Mouse (Mus musculus) monocyte, adult 5-6 weeks (primary cell): ENCODE data around the gene Odf3l2. TPM values are rescaled to one million over a fixed set of nuclear protein-coding genes. Genes with fewer than 3 reads are reported as not detected.

Experiments
- ATAC-seq: fragments of 153-309, 156-312 bp; replicated peaks from 2 replicates; pipeline ENCODE4 v1.8.0; 2017; ENCODE audit warnings: mild to moderate bottlenecking; ENCODE audit not compliant: low TSS enrichment, insufficient number of reproducible peaks, severe bottlenecking, poor library complexity, low FRiP score
- total RNA-seq: library from RNA; stranded (forward); fragments of 200-1000, 200-491, 200-594 nt; gene quantifications from 3 replicates; pipeline ENCODE4 v1.2.3, GENCODE M21; 2017

Odf3l2 gene
- total RNA-seq: not detected in 3 replicates

GRCm38 (mm10) chr10:79645711-79646110 is at the start of gene Odf3l2:
Gene Odf3l2, minus strand, starts transcription at chr10:79645738.
- no peak for ATAC-seq

- ATAC-seq: no peak
These were observed 48.8 kb upstream of the Odf3l2 start for GRCm38 (mm10) chr10:79694379-79694655.

GRCm38 (mm10) chr10:79693580-79694378 is 48.2 kb upstream of the Odf3l2 start:
- no peak for ATAC-seq

GRCm38 (mm10) chr10:79691986-79692548 is 46.5 kb upstream of the Odf3l2 start:
- no peak for ATAC-seq

GRCm38 (mm10) chr10:79689178-79689577 is 43.6 kb upstream of the Odf3l2 start:
- ATAC-seq: no peak

GRCm38 (mm10) chr10:79688720-79689119 is 43.2 kb upstream of the Odf3l2 start, which contains the start of gene Gzmm:
Gene Gzmm, plus strand, starts transcription at chr10:79689020.
- no peak for ATAC-seq

- ATAC-seq: no peak
These were observed 42.0 kb upstream of the Odf3l2 start for GRCm38 (mm10) chr10:79687513-79687912.

GRCm38 (mm10) chr10:79686691-79687090 is 41.2 kb upstream of the Odf3l2 start:
- no peak for ATAC-seq

GRCm38 (mm10) chr10:79686219-79686618 is 40.7 kb upstream of the Odf3l2 start:
- ATAC-seq: no peak

- no peak for ATAC-seq
These were observed 39.4 kb upstream of the Odf3l2 start for GRCm38 (mm10) chr10:79684770-79685600.

- no peak for ATAC-seq
These were observed 38.4 kb upstream of the Odf3l2 start for GRCm38 (mm10) chr10:79683726-79684640.

GRCm38 (mm10) chr10:79682916-79683582 is 37.5 kb upstream of the Odf3l2 start:
- no peak for ATAC-seq

- no peak for ATAC-seq
These were observed 37.0 kb upstream of the Odf3l2 start for GRCm38 (mm10) chr10:79682551-79682915.

- ATAC-seq: peak; percentile 52
These were observed 36.2 kb upstream of the Odf3l2 start, which contains the start of gene Cdc34 for GRCm38 (mm10) chr10:79681591-79682245. Gene Cdc34, plus strand, starts transcription at chr10:79682195.

GRCm38 (mm10) chr10:79680606-79681495 is 35.3 kb upstream of the Odf3l2 start:
- peak; percentile 37; the same call in 1 of the 2 replicates for ATAC-seq

- no peak for ATAC-seq
These were observed 30.0 kb upstream of the Odf3l2 start for GRCm38 (mm10) chr10:79675346-79676035.
